Mouse (Mus musculus) liver, embryonic 13.5 days (tissue): ENCODE data around the gene Krt25. TPM values are rescaled to one million over a fixed set of nuclear protein-coding genes. Genes with fewer than 3 reads are reported as not detected.

Experiments
- ATAC-seq: fragments of 200-750 bp; cut with Nextera tagmentation; 2 replicates; pipeline ENCODE4 v1.8.0; 2017; ENCODE audit warnings: low read depth, mild to moderate bottlenecking, moderate number of reproducible peaks, moderate library complexity
- DNase-seq: peaks from one replicate; pipeline ENCODE4 v3.0.0; 2022
- H3K27ac ChIP-seq: fragments of 300-500 bp; sonication (generic); 2 replicates; pipeline ENCODE4 v1.5.1; 2015; ENCODE audit warnings: moderate library complexity, mild to moderate bottlenecking, inconsistent platforms
- H3K27me3 ChIP-seq: fragments of 300-500 bp; sonication (generic); 2 replicates; pipeline ENCODE4 v1.6.1; 2015; ENCODE audit warnings: mild to moderate bottlenecking, inconsistent platforms
- H3K36me3 ChIP-seq: fragments of 300-500 bp; sonication (generic); 2 replicates; pipeline ENCODE4 v1.6.1; 2015; ENCODE audit warnings: mild to moderate bottlenecking, inconsistent platforms
- H3K4me1 ChIP-seq: fragments of 300-500 bp; sonication (generic); replicated peaks from 2 replicates; pipeline ENCODE4 v1.6.1; 2015; ENCODE audit warnings: inconsistent platforms
- H3K4me2 ChIP-seq: fragments of 300-500 bp; sonication (generic); 2 replicates; pipeline ENCODE4 v1.6.1; 2015; ENCODE audit warnings: inconsistent platforms, mild to moderate bottlenecking, moderate library complexity
- H3K4me3 ChIP-seq: fragments of 300-500 bp; sonication (generic); replicated peaks from 2 replicates; pipeline ENCODE4 v1.5.1; 2015; ENCODE audit warnings: mild to moderate bottlenecking, inconsistent platforms
- H3K9ac ChIP-seq: fragments of 300-500 bp; sonication (generic); 2 replicates; pipeline ENCODE4 v1.6.1; 2015; ENCODE audit warnings: mild to moderate bottlenecking, inconsistent platforms
- H3K9me3 ChIP-seq: fragments of 300-500 bp; sonication (generic); replicated peaks from 2 replicates; pipeline ENCODE4 v1.6.1; 2016; ENCODE audit warnings: inconsistent platforms
- WGBS: fragments of 180-500 bp; shearing (Covaris S2); methylation state at CpG from one replicate; pipeline ENCODE4 v1.1.7; 2015; ENCODE audit not compliant: insufficient replicate concordance; 5-methylcytosine and 5-hydroxymethylcytosine counted together
- polyA plus RNA-seq: library from polyadenylated mRNA; unstranded; fragments of >200 nt; fragmentation: Nextera tagmentation; extraction: Ambion mirVana; gene quantifications from 2 replicates; pipeline ENCODE4 v1.2.1, GENCODE M21; 2015

Gene Krt25
- polyA plus RNA-seq, 1 experiment from 2014 or later = not detected

DNA sequence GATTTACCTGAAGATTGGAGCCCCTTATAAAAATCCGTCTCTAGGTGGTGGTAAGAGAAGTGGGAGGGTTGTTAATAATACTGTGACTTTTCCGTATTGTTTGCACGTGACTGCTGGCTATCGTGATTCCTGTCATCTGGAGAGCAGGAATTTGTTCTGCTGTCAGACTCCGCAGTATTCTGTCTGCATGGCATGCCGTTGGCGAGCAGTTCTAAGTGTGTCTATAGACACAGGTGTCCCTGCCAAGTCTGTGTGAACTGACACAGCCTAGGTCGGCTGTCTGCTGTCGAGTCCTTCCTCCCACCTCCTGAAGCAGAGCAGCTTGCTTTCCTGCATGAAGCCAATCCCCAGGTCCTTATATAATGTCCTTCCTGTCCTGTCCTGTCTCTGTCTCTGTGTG is 3.6 kb downstream of the Krt25 start:
- no peak for DNase-seq
- no peak overlapping the region for H3K4me3 ChIP-seq
- H3K4me1 ChIP-seq = no peaks in the 10 kb centered on the region
- H3K9me3 ChIP-seq = no peaks in the 10 kb centered on the region
- ATAC-seq = no peak
- H3K4me2 ChIP-seq = no peak overlapping the region
- WGBS = 59% methylated on average over 9 of the region's 9 CpGs
- H3K36me3 ChIP-seq = no peaks in the 10 kb centered on the region
- H3K27ac ChIP-seq = no peak overlapping the region
- no peak overlapping the region for H3K9ac ChIP-seq
- no peaks in the 10 kb centered on the region for H3K27me3 ChIP-seq

DNA sequence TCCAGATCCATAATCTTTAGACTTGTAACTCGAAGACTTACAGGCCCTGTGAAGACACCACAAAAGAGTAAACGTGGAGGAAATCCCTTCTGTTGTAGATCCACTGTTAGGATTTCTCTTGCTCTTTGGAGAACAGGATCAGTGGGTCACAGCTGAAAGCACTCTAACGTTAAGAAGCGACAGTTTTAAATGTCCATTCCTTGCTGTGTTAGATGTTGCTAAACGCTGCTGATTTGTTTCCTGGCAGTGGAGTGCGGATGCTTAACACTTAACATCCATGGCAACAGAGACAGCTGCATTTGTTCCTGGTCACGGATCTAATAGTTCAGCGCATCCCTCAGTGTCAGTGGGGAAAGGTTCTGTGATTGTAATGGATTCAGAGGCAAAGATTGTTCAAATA is 6.2 kb downstream of the Krt25 start:
- no peaks in the 10 kb centered on the region for H3K9me3 ChIP-seq
- 58% methylated on average over 8 of the region's 8 CpGs for WGBS
- no peak overlapping the region for H3K9ac ChIP-seq
- no peaks in the 10 kb centered on the region for H3K36me3 ChIP-seq
- no peak overlapping the region for H3K4me2 ChIP-seq
- H3K4me1 ChIP-seq = no peaks in the 10 kb centered on the region
- no peak overlapping the region for H3K27ac ChIP-seq
- no peaks in the 10 kb centered on the region for H3K27me3 ChIP-seq
- ATAC-seq (no peak), DNase-seq (no peak)
- no peak overlapping the region for H3K4me3 ChIP-seq

DNA sequence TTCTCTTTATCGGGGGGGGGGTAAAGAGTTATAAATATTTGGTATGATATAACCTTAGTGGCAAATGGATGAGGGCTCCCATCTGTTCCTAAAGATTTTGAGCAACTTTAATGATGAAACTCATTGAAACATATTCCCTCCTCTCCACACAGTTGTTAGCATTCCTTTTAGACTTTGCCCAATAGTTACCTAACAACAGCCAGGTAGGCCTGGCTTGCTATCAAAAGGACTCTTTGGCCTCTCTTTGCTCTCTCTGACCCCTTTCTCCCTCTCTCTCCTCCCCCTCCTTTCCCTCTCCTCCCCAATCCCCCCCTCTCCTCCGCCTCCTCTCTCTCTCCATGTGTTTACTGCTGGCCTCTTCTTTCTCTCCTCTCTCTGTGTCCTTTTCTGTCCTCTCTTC is 8.2 kb downstream of the Krt25 start:
- 64% methylated on average over 2 of the region's 2 CpGs for WGBS
- H3K9me3 ChIP-seq = no peaks in the 10 kb centered on the region
- no peak overlapping the region for H3K9ac ChIP-seq
- H3K4me2 ChIP-seq = no peak overlapping the region
- DNase-seq (no peak), ATAC-seq (peak; percentile 53; the same call in 1 of the 2 replicates)
- H3K4me1 ChIP-seq = no peaks in the 10 kb centered on the region
- no peaks in the 10 kb centered on the region for H3K27me3 ChIP-seq
- H3K36me3 ChIP-seq = no peaks in the 10 kb centered on the region
- no peak overlapping the region for H3K27ac ChIP-seq
- no peak overlapping the region for H3K4me3 ChIP-seq

- H3K4me3 ChIP-seq = no peak overlapping the region
- 58% methylated on average over 1 of the region's 1 CpGs for WGBS
- H3K4me2 ChIP-seq = no peak overlapping the region
- no peaks in the 10 kb centered on the region for H3K9me3 ChIP-seq
- no peak for ATAC-seq
- no peaks in the 10 kb centered on the region for H3K27me3 ChIP-seq
- H3K9ac ChIP-seq = no peak overlapping the region
- no peak overlapping the region for H3K27ac ChIP-seq
- H3K4me1 ChIP-seq = no peaks in the 10 kb centered on the region
- DNase-seq = no peak
- H3K36me3 ChIP-seq = no peaks in the 10 kb centered on the region
Observed at GRCm38 (mm10) chr11:99310882-99311281, 11.9 kb downstream of the Krt25 start.

DNA sequence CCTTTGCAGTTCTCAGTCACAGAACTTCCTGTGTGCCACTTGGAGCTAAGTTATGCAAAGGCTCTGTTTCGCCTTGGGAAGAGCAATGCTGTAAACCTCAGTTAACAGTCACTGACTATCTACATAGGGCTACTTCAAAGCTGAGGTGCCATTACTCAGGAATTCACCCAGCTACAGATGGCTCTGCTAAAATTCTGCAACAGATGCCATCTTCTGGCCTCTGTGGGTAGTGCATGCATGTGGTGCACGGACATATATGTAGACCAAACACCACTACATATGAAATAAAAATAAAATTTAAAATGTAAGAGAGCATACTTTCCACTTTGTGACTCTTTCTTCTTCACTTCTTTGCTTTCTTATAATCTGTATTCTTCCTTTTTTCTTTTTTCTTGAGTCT is 15.2 kb downstream of the Krt25 start:
- H3K9ac ChIP-seq = no peak overlapping the region
- 19% methylated on average over 2 of the region's 2 CpGs for WGBS
- DNase-seq (no peak), ATAC-seq (no peak)
- H3K27me3 ChIP-seq = no peaks in the 10 kb centered on the region
- H3K4me2 ChIP-seq = no peak overlapping the region
- H3K4me3 ChIP-seq = no peak overlapping the region
- H3K9me3 ChIP-seq = no peaks in the 10 kb centered on the region
- no peaks in the 10 kb centered on the region for H3K4me1 ChIP-seq
- H3K27ac ChIP-seq = no peak overlapping the region
- H3K36me3 ChIP-seq = no peaks in the 10 kb centered on the region

DNA sequence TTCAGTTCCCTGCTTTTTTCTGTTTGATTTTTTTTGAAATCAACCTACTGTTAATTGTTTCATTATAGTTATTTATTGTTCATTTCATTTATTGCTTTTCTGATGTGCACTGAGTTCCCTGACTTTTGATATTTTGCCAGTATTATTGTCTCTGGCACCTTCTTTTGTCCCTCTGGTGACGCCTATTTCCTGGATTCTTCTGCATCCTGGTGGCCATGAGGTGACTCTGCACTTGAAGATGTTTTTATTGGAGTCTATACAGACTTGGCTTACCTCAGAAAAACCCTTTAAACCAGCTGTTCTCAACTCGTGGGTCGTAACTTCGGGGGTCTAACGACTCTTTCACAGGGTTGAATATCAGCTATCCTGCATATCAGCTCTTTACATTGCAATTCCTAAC is 27.7 kb downstream of the Krt25 start:
- Histone ChIP-seq H3K27ac (no peak overlapping the region), H3K27me3 (no peaks in the 10 kb centered on the region), H3K4me3 (no peak overlapping the region), H3K4me1 (no peaks in the 10 kb centered on the region), H3K36me3 (no peaks in the 10 kb centered on the region), H3K9ac (no peak overlapping the region), H3K9me3 (no peaks in the 10 kb centered on the region), H3K4me2 (no peak overlapping the region)
- no peak for DNase-seq
- no peak for ATAC-seq
- 35% methylated on average over 5 of the region's 5 CpGs for WGBS

DNA sequence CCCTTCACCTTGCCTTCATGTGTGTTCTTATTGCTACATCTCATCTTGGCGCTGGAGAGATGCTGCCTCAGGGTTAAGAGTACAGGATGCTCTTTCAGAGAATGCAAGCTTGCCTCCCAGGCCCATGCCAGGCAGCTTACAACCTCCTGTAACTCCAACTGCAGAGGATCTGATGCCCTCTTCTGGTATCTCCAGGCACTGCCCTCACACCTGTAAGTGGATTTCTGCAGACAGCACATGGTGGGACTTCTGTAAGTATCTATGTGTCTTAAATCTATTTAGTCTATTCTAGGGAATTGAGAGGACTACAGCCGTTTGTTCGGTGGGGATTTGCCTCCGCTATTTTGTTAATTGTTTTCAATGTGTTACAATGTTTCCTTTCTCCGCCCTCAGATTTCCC is 29.9 kb downstream of the Krt25 start:
- no peaks in the 10 kb centered on the region for H3K4me1 ChIP-seq
- no peak overlapping the region for H3K4me2 ChIP-seq
- H3K27ac ChIP-seq = no peak overlapping the region
- 48% methylated on average over 5 of the region's 5 CpGs for WGBS
- H3K9ac ChIP-seq = no peak overlapping the region
- no peaks in the 10 kb centered on the region for H3K36me3 ChIP-seq
- H3K27me3 ChIP-seq = no peaks in the 10 kb centered on the region
- DNase-seq (no peak), ATAC-seq (no peak)
- no peak overlapping the region for H3K4me3 ChIP-seq
- no peaks in the 10 kb centered on the region for H3K9me3 ChIP-seq

DNA sequence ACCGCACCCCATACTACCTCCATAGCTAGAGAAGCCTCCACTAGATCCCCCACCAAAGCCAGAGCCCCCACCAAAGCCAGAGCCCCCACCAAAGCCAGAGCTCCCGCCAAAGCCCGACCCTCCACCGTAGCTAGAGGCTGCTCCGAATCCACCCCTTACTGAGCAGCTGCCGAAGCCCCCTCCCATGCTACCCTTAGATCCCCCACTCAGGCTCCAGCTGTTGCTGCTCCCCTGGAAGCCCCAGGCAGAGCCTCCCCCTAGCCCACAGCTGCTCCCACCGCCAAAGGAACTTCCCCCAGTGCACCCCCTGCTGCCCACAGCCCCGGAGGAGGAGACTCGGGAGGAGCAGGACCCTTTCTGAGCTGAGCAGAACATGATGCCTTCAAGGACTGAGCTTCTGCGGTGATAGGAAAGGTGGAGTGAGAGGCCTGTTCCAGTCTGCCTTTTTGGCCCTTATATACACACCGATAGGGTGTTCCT is 37.9 kb downstream of the Krt25 start, which contains the start of gene Krt24:
Krt24 (minus strand) TSS at position 430 of the 480 bp plus-strand sequence.
- Histone ChIP-seq H3K4me1 (no peaks in the 10 kb centered on the region), H3K4me2 (no peak within 1 kb of the TSS), H3K4me3 (no peak within 1 kb of the TSS), H3K27ac (no peak within 1 kb of the TSS), H3K9ac (no peak within 1 kb of the TSS), H3K36me3 (no peaks in the 10 kb centered on the region), H3K27me3 (no peaks in the 10 kb centered on the region), H3K9me3 (no peaks in the 10 kb centered on the region)
- DNase-seq (no peak), ATAC-seq (no peak)
- WGBS = 46% methylated on average over 11 of the region's 11 CpGs

- Histone ChIP-seq H3K27me3 (no peaks in the 10 kb centered on the region), H3K9me3 (no peaks in the 10 kb centered on the region), H3K4me3 (no peak overlapping the region), H3K9ac (no peak overlapping the region), H3K4me1 (no peaks in the 10 kb centered on the region), H3K4me2 (no peak overlapping the region), H3K27ac (no peak overlapping the region), H3K36me3 (no peaks in the 10 kb centered on the region)
- DNase-seq = no peak
- 68% methylated on average over 5 of the region's 5 CpGs for WGBS
- no peak for ATAC-seq
Observed at GRCm38 (mm10) chr11:99284011-99284410, 38.7 kb downstream of the Krt25 start.

GRCm38 (mm10) chr11:99283334-99283733 is 39.4 kb downstream of the Krt25 start:
- H3K36me3 ChIP-seq = no peaks in the 10 kb centered on the region
- no peaks in the 10 kb centered on the region for H3K4me1 ChIP-seq
- H3K4me2 ChIP-seq = no peak overlapping the region
- H3K27ac ChIP-seq = no peak overlapping the region
- no peaks in the 10 kb centered on the region for H3K27me3 ChIP-seq
- no peak overlapping the region for H3K4me3 ChIP-seq
- DNase-seq (no peak), ATAC-seq (no peak)
- no peaks in the 10 kb centered on the region for H3K9me3 ChIP-seq
- no peak overlapping the region for H3K9ac ChIP-seq
- 25% methylated on average over 4 of the region's 4 CpGs for WGBS

DNA sequence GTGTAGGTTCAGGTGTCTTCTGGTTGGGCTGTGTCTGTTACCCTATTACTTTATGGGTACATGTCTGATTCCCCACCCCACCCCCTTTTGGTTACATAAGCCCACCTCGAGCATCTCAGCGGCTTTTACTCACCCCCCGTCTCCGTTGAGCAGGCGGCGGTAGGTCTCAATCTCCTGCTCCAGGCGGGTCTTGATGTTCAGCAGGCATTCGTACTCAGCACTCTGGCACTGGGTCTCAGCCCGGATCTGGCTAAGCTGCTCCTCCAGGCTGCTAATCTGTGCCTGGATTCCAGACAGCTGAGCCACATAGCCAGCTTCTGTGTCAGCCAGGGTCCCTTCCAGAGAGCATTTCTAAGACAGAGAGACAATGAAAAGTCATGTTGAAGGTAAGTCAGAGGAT is 41.6 kb downstream of the Krt25 start:
- Histone ChIP-seq H3K4me2 (no peak overlapping the region), H3K4me3 (no peak overlapping the region), H3K27ac (no peak overlapping the region), H3K36me3 (no peaks in the 10 kb centered on the region), H3K27me3 (no peaks in the 10 kb centered on the region), H3K9ac (no peak overlapping the region), H3K9me3 (no peaks in the 10 kb centered on the region), H3K4me1 (no peaks in the 10 kb centered on the region)
- ATAC-seq = no peak
- DNase-seq = no peak
- WGBS = 59% methylated on average over 9 of the region's 9 CpGs

GRCm38 (mm10) chr11:99279986-99280385 is 42.8 kb downstream of the Krt25 start:
- Histone ChIP-seq H3K9ac (no peak overlapping the region), H3K9me3 (no peaks in the 10 kb centered on the region), H3K27me3 (no peaks in the 10 kb centered on the region), H3K4me3 (no peak overlapping the region), H3K27ac (no peak overlapping the region), H3K36me3 (no peaks in the 10 kb centered on the region), H3K4me2 (no peak overlapping the region), H3K4me1 (no peaks in the 10 kb centered on the region)
- no peak for DNase-seq
- no peak for ATAC-seq
- 47% methylated on average over 5 of the region's 5 CpGs for WGBS
